Mouse (Mus musculus) limb, embryonic 15.5 days (tissue): ENCODE data around the gene Pfdn2. TPM values are rescaled to one million over a fixed set of nuclear protein-coding genes. Genes with fewer than 3 reads are reported as not detected.

Experiments
- ATAC-seq: fragments of 200-750 bp; cut with Nextera tagmentation; 2 replicates; pipeline ENCODE4 v1.8.0; 2017; ENCODE audit warnings: low read depth, moderate TSS enrichment; ENCODE audit not compliant: insufficient number of reproducible peaks, low FRiP score, low TSS enrichment
- H3K27ac ChIP-seq: fragments of 300-500 bp; sonication (generic); 2 replicates; pipeline ENCODE4 v1.5.1; 2015; ENCODE audit warnings: moderate library complexity, mild to moderate bottlenecking, inconsistent platforms
- H3K27me3 ChIP-seq: fragments of 300-500 bp; sonication (generic); 2 replicates; pipeline ENCODE4 v1.6.1; 2015; ENCODE audit warnings: inconsistent platforms
- H3K36me3 ChIP-seq: fragments of 300-500 bp; sonication (generic); 2 replicates; pipeline ENCODE4 v1.6.1; 2015; ENCODE audit warnings: inconsistent platforms
- H3K4me1 ChIP-seq: fragments of 300-500 bp; sonication (generic); 2 replicates; pipeline ENCODE4 v1.6.1; 2015; ENCODE audit warnings: inconsistent platforms
- H3K4me2 ChIP-seq: fragments of 300-500 bp; sonication (generic); 2 replicates; pipeline ENCODE4 v1.6.1; 2015; ENCODE audit warnings: mild to moderate bottlenecking, inconsistent platforms
- H3K4me3 ChIP-seq: fragments of 300-500 bp; sonication (generic); 2 replicates; pipeline ENCODE4 v1.5.1; 2015; ENCODE audit warnings: mild to moderate bottlenecking, inconsistent platforms
- H3K9ac ChIP-seq: fragments of 300-500 bp; sonication (generic); 2 replicates; pipeline ENCODE4 v1.6.1; 2015; ENCODE audit warnings: inconsistent platforms
- H3K9me3 ChIP-seq: fragments of 300-500 bp; sonication (generic); 2 replicates; pipeline ENCODE4 v1.6.1; 2016; ENCODE audit warnings: inconsistent platforms
- WGBS: fragments of 180-500 bp; shearing (Covaris S2); methylation state at CpG from one replicate; pipeline ENCODE4 v1.1.7; 2015; 5-methylcytosine and 5-hydroxymethylcytosine counted together
- polyA plus RNA-seq: library from polyadenylated mRNA; unstranded; fragments of >200 nt; fragmentation: Nextera tagmentation; extraction: Ambion mirVana; gene quantifications from 2 replicates; pipeline ENCODE4 v1.2.1, GENCODE M21; 2015

Pfdn2 gene
- polyA plus RNA-seq, 1 experiment from 2014 or later, result 93.0 TPM

GRCm38 (mm10) chr1:171384361-171384760 lies 38.9 kb downstream of the Pfdn2 start:
- WGBS, result 54% methylated on average over 9 of the region's 9 CpGs
- no peak for ATAC-seq
- peaks cover 33% of the 10 kb centered on the region for H3K27me3 ChIP-seq
- H3K4me1 ChIP-seq, result peaks cover 13% of the 10 kb centered on the region
- H3K4me2 ChIP-seq, result no peak overlapping the region
- no peaks in the 10 kb centered on the region for H3K36me3 ChIP-seq
- H3K9ac ChIP-seq, result no peak overlapping the region
- H3K27ac ChIP-seq, result no peak overlapping the region
- H3K4me3 ChIP-seq, result no peak overlapping the region
- no peaks in the 10 kb centered on the region for H3K9me3 ChIP-seq

- no peak overlapping the region for H3K4me3 ChIP-seq
- H3K9me3 ChIP-seq, result no peaks in the 10 kb centered on the region
- H3K27ac ChIP-seq, result no peak overlapping the region
- H3K36me3 ChIP-seq, result no peaks in the 10 kb centered on the region
- H3K9ac ChIP-seq, result no peak overlapping the region
- WGBS, result 65% methylated on average over 9 of the region's 9 CpGs
- no peak for ATAC-seq
- no peak overlapping the region for H3K4me2 ChIP-seq
- peaks cover 7% of the 10 kb centered on the region for H3K4me1 ChIP-seq
- peaks cover 25% of the 10 kb centered on the region for H3K27me3 ChIP-seq
Measured at GRCm38 (mm10) chr1:171385171-171385570, 39.7 kb downstream of the Pfdn2 start.

GRCm38 (mm10) chr1:171387099-171387498 lies 41.6 kb downstream of the Pfdn2 start:
- Histone ChIP-seq H3K27me3 (peaks cover 14% of the 10 kb centered on the region; the same call in 1 of the 2 replicates), H3K36me3 (no peaks in the 10 kb centered on the region), H3K9me3 (no peaks in the 10 kb centered on the region), H3K9ac (no peak overlapping the region), H3K4me1 (0 out of 2 replicates have a peak, but pooled peaks cover 5% of the 10 kb centered on the region), H3K27ac (no peak overlapping the region), H3K4me3 (no peak overlapping the region), H3K4me2 (no peak overlapping the region)
- WGBS, result 15% methylated on average over 6 of the region's 6 CpGs
- no peak; the same call in 1 of the 2 replicates for ATAC-seq

- Histone ChIP-seq H3K4me3 (no peak within 1 kb of the TSS), H3K27ac (no peak within 1 kb of the TSS), H3K9me3 (no peaks in the 10 kb centered on the region), H3K27me3 (peaks cover 6% of the 10 kb centered on the region; the same call in 1 of the 2 replicates), H3K9ac (no peak within 1 kb of the TSS), H3K4me1 (0 out of 2 replicates have a peak, but pooled peaks cover 5% of the 10 kb centered on the region), H3K36me3 (no peaks in the 10 kb centered on the region), H3K4me2 (no peak within 1 kb of the TSS)
- WGBS, result 76% methylated on average over 15 of the region's 15 CpGs
- ATAC-seq, result no peak
Measured at GRCm38 (mm10) chr1:171388376-171389102, 43.1 kb downstream of the Pfdn2 start, which contains the start of gene Arhgap30. Gene Arhgap30 (plus strand): TSS chr1:171388954.

GRCm38 (mm10) chr1:171390101-171390500 lies 44.6 kb downstream of the Pfdn2 start:
- Histone ChIP-seq H3K4me1 (0 out of 2 replicates have a peak, but pooled peaks cover 5% of the 10 kb centered on the region), H3K4me3 (no peak overlapping the region), H3K4me2 (no peak overlapping the region), H3K27me3 (no peaks in the 10 kb centered on the region), H3K9ac (no peak overlapping the region), H3K27ac (no peak overlapping the region), H3K36me3 (no peaks in the 10 kb centered on the region), H3K9me3 (no peaks in the 10 kb centered on the region)
- 69% methylated on average over 4 of the region's 4 CpGs for WGBS
- ATAC-seq, result no peak

- WGBS, result 62% methylated on average over 4 of the region's 4 CpGs
Measured at GRCm38 (mm10) chr1:171401821-171402220, 56.4 kb downstream of the Pfdn2 start.

GRCm38 (mm10) chr1:171402991-171403390 lies 57.5 kb downstream of the Pfdn2 start:
- no peak overlapping the region for H3K27ac ChIP-seq
- H3K36me3 ChIP-seq, result no peaks in the 10 kb centered on the region
- no peak overlapping the region for H3K4me3 ChIP-seq
- 0 out of 2 replicates have a peak, but pooled peaks cover 3% of the 10 kb centered on the region for H3K27me3 ChIP-seq
- H3K9me3 ChIP-seq, result no peaks in the 10 kb centered on the region
- no peak for ATAC-seq
- H3K4me2 ChIP-seq, result no peak overlapping the region
- H3K4me1 ChIP-seq, result no peaks in the 10 kb centered on the region
- no peak overlapping the region for H3K9ac ChIP-seq
- 72% methylated on average over 9 of the region's 9 CpGs for WGBS

More at GRCm38 (mm10) chr1:171401821-171402220, 56.4 kb downstream of the Pfdn2 start:
- no peak overlapping the region for H3K4me3 ChIP-seq
- ATAC-seq, result no peak
- H3K27me3 ChIP-seq, result no peaks in the 10 kb centered on the region
- no peaks in the 10 kb centered on the region for H3K9me3 ChIP-seq
- no peak overlapping the region for H3K27ac ChIP-seq
- no peak overlapping the region for H3K4me2 ChIP-seq
- H3K9ac ChIP-seq, result no peak overlapping the region
- H3K4me1 ChIP-seq, result no peaks in the 10 kb centered on the region
- H3K36me3 ChIP-seq, result no peaks in the 10 kb centered on the region

GRCm38 (mm10) chr1:171407263-171407662 lies 61.8 kb downstream of the Pfdn2 start:
- H3K4me2 ChIP-seq, result no peak overlapping the region
- 67% methylated on average over 5 of the region's 5 CpGs for WGBS

More at GRCm38 (mm10) chr1:171407263-171407662, 61.8 kb downstream of the Pfdn2 start:
- Histone ChIP-seq H3K4me1 (no peaks in the 10 kb centered on the region), H3K9me3 (no peaks in the 10 kb centered on the region), H3K27me3 (peaks cover 9% of the 10 kb centered on the region; the same call in 1 of the 2 replicates), H3K27ac (no peak overlapping the region), H3K4me3 (no peak overlapping the region), H3K9ac (no peak overlapping the region), H3K36me3 (no peaks in the 10 kb centered on the region)
- ATAC-seq, result no peak

Other genes with a start within 250 kb of the Pfdn2 start
- 1.1 and 2.2 TPM in 2 replicates for gene Cfap126, start 231.8 kb upstream of the Pfdn2 start, polyA plus RNA-seq
- 235 and 256 TPM in 2 replicates for gene Sdhc, start 195.1 kb upstream of the Pfdn2 start, polyA plus RNA-seq
- 6.8 and 9.3 TPM in 2 replicates for gene Mpz, start 195.0 kb upstream of the Pfdn2 start, polyA plus RNA-seq
- gene Pcp4l1, start 149.4 kb upstream of the Pfdn2 start, polyA plus RNA-seq, result 5.8 and 7.1 TPM in 2 replicates
- gene Nr1i3, start 131.7 kb upstream of the Pfdn2 start, polyA plus RNA-seq, result 0.11 and 0.33 TPM in 2 replicates
- gene Tomm40l, start 123.2 kb upstream of the Pfdn2 start, polyA plus RNA-seq, result 29.8 and 32.7 TPM in 2 replicates
- gene Apoa2, start 120.6 kb upstream of the Pfdn2 start, polyA plus RNA-seq, result 3.6 and 17.5 TPM in 2 replicates
- gene Fcer1g, start 111.3 kb upstream of the Pfdn2 start, polyA plus RNA-seq, result 94.7 and 98.6 TPM in 2 replicates
- gene Adamts4, start 95.2 kb upstream of the Pfdn2 start, polyA plus RNA-seq, result 17.6 and 19.4 TPM in 2 replicates
- 217 and 252 TPM in 2 replicates for gene Ndufs2, start 94.3 kb upstream of the Pfdn2 start, polyA plus RNA-seq
- gene B4galt3, start 75.3 kb upstream of the Pfdn2 start, polyA plus RNA-seq, result 63.2 and 69.1 TPM in 2 replicates
- gene Ppox, start 64.5 kb upstream of the Pfdn2 start, polyA plus RNA-seq, result 44.7 and 49.5 TPM in 2 replicates
- 81.5 and 83.1 TPM in 2 replicates for gene Usp21, start 57.7 kb upstream of the Pfdn2 start, polyA plus RNA-seq
- 113 and 116 TPM in 2 replicates for gene Ufc1, start 50.6 kb upstream of the Pfdn2 start, polyA plus RNA-seq
- 52.2 and 56.9 TPM in 2 replicates for gene Dedd, start 16.5 kb upstream of the Pfdn2 start, polyA plus RNA-seq
- 38.8 and 38.9 TPM in 2 replicates for gene Nit1, start within 50 bp of the Pfdn2 start, polyA plus RNA-seq
- 1.5 TPM in 2 replicates for gene Klhdc9, start 15.1 kb downstream of the Pfdn2 start, polyA plus RNA-seq
- gene Nectin4, start 24.4 kb downstream of the Pfdn2 start, polyA plus RNA-seq, result 56.3 and 61.5 TPM in 2 replicates
- gene Arhgap30, start 43.3 kb downstream of the Pfdn2 start, polyA plus RNA-seq, result 2.9 and 3.2 TPM in 2 replicates
- gene Usf1, start 65.6 kb downstream of the Pfdn2 start, polyA plus RNA-seq, result 71.1 and 75.8 TPM in 2 replicates
- gene Tstd1, start 73.2 kb downstream of the Pfdn2 start, polyA plus RNA-seq, result 5.2 and 8.5 TPM in 2 replicates
- gene F11r, start 91.9 kb downstream of the Pfdn2 start, polyA plus RNA-seq, result 68.3 and 70.6 TPM in 2 replicates
- 17.3 and 21.1 TPM in 2 replicates for gene Alyref2, start 157.8 kb downstream of the Pfdn2 start, polyA plus RNA-seq
- gene Itln1, start 189.6 kb downstream of the Pfdn2 start, polyA plus RNA-seq, result not detected in 2 replicates
- 0.08 and 0.12 TPM in 2 replicates for gene Cd244a, start 213.5 kb downstream of the Pfdn2 start, polyA plus RNA-seq